Mouse (Mus musculus) embryonic facial prominence, embryonic 10.5 days (tissue): ENCODE measurements around the gene Nlgn2. TPM values are rescaled to one million over a fixed set of nuclear protein-coding genes. Genes with fewer than 3 reads are reported as not detected.
A peak's percentile ranks its signal among the peaks of the same experiment; 100 is the strongest.

Source experiments
- DNase-seq: peaks from one replicate; pipeline ENCODE4 v3.0.0-alpha.2; 2017; ENCODE audit warnings: low spot score
- H3K27ac ChIP-seq: fragments of 300-500 bp; sonication (generic); replicated peaks from 2 replicates; pipeline ENCODE4 v1.5.1; 2016; ENCODE audit warnings: mild to moderate bottlenecking
- H3K27me3 ChIP-seq: fragments of 300-500 bp; sonication (generic); replicated peaks from 2 replicates; pipeline ENCODE4 v1.6.1; 2016; ENCODE audit warnings: low read depth, mild to moderate bottlenecking; ENCODE audit not compliant: poor library complexity, severe bottlenecking
- H3K36me3 ChIP-seq: fragments of 300-500 bp; sonication (generic); replicated peaks from 2 replicates; pipeline ENCODE4 v1.6.1; 2016; ENCODE audit warnings: mild to moderate bottlenecking, moderate library complexity
- H3K4me1 ChIP-seq: fragments of 300-500 bp; sonication (generic); 2 replicates; pipeline ENCODE4 v1.6.1; 2016
- H3K4me3 ChIP-seq: fragments of 300-500 bp; sonication (generic); 2 replicates; pipeline ENCODE4 v1.5.1; 2016; ENCODE audit warnings: mild to moderate bottlenecking, moderate library complexity
- H3K9me3 ChIP-seq: fragments of 300-500 bp; sonication (generic); 2 replicates; pipeline ENCODE4 v1.6.1; 2016; ENCODE audit warnings: mild to moderate bottlenecking
- WGBS: fragments of 180-500 bp; shearing (Covaris S2); methylation state at CpG from one replicate; pipeline ENCODE4 v1.1.7; 2016; 5-methylcytosine and 5-hydroxymethylcytosine counted together
- polyA plus RNA-seq: library from polyadenylated mRNA; unstranded; fragments of >200 nt; fragmentation: Nextera tagmentation; extraction: Ambion mirVana; gene quantifications from 2 replicates; pipeline ENCODE4 v1.2.1, GENCODE M21; 2016

Nlgn2 gene
- polyA plus RNA-seq, 1 experiment from 2014 or later: 5.4 TPM

DNA sequence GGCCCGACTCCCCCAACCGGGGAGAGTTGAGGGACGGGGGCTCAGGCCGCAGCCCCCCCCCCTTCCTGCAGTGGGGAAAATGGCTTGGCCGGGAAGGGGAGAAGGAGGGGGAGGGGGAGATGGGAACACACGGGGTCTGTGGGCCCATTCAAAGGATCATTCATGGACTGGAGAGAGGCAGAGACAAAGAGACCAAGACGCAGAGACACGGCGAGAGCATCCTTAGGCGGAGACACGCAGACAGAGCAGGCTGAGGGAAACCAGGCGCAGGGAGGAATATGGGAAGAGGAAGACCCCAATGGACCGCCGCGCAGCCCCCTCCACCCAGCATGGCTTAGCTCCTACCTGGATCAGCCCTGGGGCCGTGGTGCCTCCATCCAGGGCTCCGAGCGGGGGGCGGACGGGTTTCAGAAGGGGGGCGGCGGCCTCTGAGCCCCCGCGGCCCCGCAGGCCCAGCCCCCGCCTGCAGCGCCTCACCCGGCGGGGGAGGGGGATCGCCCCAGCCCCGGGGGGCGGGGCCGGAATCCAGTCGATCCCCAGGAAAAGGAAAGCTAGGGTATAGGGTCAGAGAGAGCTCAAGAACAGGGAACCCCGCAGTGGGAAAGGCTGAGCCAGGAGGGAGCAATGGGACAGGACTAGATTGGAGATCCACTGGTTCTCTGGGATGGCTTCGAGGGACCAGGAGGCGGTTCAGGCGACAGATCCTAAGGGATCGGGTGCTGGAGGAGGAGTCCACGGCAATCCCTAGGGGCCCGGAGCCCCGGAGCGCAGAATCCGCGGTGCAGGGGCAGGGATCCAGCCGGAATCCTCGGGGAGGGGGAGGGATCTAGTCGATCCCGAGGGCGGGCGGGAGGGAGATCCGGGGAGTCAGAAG, 644 bp downstream of the Nlgn2 start:
- Histone ChIP-seq H3K9me3 (no peaks in the 10 kb centered on the region), H3K4me1 (peaks cover 58% of the 10 kb centered on the region), H3K27me3 (peaks cover 49% of the 10 kb centered on the region), H3K27ac (peak overlapping the region; percentile 90), H3K36me3 (peaks cover 21% of the 10 kb centered on the region), H3K4me3 (peak overlapping the region; percentile 88)
- DNase-seq: peak; percentile 73
- 1% methylated on average over 51 of the region's 52 CpGs for WGBS

DNA sequence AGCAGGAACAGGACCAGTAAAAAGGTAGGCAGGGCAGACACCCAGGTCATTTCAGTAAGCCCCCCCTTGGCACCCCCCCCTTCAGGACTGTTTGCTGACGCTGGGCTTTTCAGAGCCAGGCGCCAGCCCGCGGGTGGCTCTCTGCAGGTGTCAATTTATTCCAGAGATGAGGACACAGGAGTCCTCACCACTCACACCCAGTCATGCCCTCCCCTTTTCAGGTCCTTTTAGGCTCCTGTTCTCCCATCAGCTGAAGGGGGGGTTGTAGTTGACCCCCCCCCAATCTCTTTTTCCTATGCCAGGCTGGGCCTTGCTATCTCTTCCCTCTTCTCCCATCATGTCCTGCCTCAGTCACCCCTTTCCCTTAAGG, 1.6 kb downstream of the Nlgn2 start:
- 4% methylated on average over 4 of the region's 4 CpGs for WGBS
- H3K27me3 ChIP-seq: peaks cover 49% of the 10 kb centered on the region
- no peak for DNase-seq
- H3K27ac ChIP-seq: peak overlapping the region; percentile 90
- H3K4me3 ChIP-seq: peak overlapping the region; percentile 88
- H3K9me3 ChIP-seq: no peaks in the 10 kb centered on the region
- H3K36me3 ChIP-seq: peaks cover 31% of the 10 kb centered on the region
- peaks cover 62% of the 10 kb centered on the region for H3K4me1 ChIP-seq

DNA sequence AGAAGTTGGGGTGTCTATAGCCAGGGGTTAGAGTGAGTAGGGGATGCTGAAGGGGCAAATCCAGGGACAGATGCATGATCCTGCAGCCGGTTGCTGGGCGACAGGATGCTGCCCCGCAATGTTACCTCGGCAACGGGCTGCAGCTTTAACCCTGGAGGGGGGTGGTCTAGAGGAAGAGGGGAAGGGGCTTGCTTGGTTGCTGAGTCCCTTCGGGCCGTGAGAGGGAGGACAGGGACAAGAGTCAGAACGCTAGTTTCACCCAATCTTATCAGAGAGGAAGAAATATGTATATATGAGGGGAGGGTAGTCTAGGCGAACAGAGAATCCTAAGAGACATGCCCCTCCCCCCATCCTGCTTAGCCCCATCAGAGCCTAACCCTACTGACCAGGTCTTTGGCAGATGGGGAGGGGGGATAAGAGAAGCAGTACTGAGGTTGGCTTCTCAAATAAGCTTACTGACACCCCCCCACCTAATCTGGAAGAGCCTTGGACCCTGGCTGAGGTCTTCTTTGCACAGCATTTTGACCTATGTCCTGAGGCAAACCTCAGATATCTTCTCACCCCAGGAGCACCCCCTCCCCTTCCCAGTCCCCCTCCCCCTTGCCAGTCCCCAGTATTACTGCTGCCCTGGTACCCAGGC, 2.1 kb downstream of the Nlgn2 start:
- Histone ChIP-seq H3K27ac (peak overlapping the region; percentile 90; the same call in 1 of the 2 replicates), H3K4me1 (peaks cover 64% of the 10 kb centered on the region), H3K27me3 (peaks cover 49% of the 10 kb centered on the region), H3K4me3 (peak overlapping the region; percentile 88), H3K9me3 (no peaks in the 10 kb centered on the region), H3K36me3 (peaks cover 34% of the 10 kb centered on the region)
- 5% methylated on average over 9 of the region's 9 CpGs for WGBS
- peak; percentile 66 for DNase-seq

DNA sequence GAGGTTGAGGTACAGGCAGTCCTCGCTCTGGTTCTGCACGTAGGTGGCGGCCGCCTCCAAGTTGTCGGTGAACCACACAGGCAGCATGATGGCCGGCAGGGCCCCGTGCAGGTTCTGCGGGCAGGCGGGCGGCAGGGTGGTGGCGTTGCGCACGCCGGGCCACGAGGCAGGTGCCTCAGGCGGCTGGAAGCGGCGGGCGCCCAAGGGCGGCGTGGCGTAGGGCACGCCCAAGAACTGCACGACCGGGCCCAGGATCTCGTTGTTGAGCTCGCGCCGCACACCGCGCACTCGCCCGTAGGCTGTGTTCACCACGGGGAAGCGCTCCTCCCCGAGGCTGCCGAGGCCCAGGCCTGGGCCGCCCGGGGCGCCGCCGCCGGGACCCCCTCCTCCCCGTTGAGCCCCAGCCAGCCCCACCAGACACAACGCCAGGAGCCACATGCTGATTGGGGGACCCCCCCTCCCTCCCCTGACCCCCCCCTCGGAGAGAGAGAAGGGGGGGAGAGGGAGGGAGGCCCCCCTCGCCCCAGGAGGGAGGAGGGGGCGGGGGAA, 3.5 kb downstream of the Nlgn2 start:
- Histone ChIP-seq H3K27ac (peak overlapping the region; percentile 79), H3K9me3 (no peaks in the 10 kb centered on the region), H3K27me3 (peaks cover 49% of the 10 kb centered on the region), H3K4me3 (peak overlapping the region; percentile 88), H3K4me1 (peaks cover 64% of the 10 kb centered on the region), H3K36me3 (peaks cover 42% of the 10 kb centered on the region)
- WGBS: 8% methylated on average over 48 of the region's 48 CpGs
- peak; percentile 66 for DNase-seq

DNA sequence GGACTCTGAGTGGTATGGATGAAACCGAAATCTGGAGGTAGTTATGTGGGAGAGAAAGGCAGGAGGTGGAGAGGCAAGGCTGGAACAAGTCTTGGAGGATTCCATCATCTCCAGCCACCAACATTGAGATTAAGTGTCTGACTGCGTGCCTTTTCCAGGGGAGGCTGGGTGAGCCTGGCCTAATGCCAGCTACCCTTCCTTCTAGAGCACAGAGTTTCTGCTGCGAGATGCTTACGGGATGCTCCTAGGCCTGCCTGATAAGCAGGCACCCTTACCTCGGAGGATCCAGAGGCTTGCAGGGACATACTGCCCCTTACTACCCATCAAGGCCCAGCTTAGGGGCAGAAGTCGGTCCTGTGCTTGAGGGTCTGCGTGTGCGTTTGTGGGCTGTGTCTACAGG, 4.0 kb downstream of the Nlgn2 start:
- no peak for DNase-seq
- peaks cover 47% of the 10 kb centered on the region for H3K36me3 ChIP-seq
- no peaks in the 10 kb centered on the region for H3K9me3 ChIP-seq
- H3K27me3 ChIP-seq: peaks cover 49% of the 10 kb centered on the region
- peaks cover 64% of the 10 kb centered on the region for H3K4me1 ChIP-seq
- H3K4me3 ChIP-seq: peak overlapping the region; percentile 88
- peak overlapping the region; percentile 79 for H3K27ac ChIP-seq
- WGBS: 58% methylated on average over 8 of the region's 8 CpGs

DNA sequence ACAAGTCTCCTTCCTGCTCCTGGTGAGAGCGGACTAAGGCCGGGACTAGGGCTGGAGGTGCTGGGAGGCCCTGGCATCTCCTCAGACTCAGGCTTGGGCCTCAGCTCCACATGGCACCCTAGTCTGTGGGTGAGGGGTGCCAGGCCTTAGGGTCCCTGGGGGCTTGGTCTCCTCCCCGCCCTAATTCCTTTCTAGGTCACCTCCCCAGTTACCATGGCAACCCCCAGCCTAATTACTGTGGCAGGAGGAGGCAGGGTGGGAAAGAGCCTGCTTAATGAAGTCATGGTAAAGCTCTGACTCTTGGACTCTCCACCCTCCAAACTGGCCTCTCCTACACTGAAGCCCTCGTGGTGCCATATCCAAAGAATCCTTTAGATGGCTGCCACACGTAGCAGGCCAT, 8.8 kb downstream of the Nlgn2 start:
- peaks cover 7% of the 10 kb centered on the region; the same call in 1 of the 2 replicates for H3K9me3 ChIP-seq
- WGBS: 72% methylated on average over 5 of the region's 5 CpGs
- H3K27me3 ChIP-seq: peaks cover 17% of the 10 kb centered on the region
- peaks cover 92% of the 10 kb centered on the region for H3K36me3 ChIP-seq
- no peak for DNase-seq
- H3K4me3 ChIP-seq: no peak overlapping the region
- peaks cover 26% of the 10 kb centered on the region for H3K4me1 ChIP-seq
- H3K27ac ChIP-seq: 0 out of 2 replicates have a peak overlapping the region, but pooled peaks have one; percentile 5

DNA sequence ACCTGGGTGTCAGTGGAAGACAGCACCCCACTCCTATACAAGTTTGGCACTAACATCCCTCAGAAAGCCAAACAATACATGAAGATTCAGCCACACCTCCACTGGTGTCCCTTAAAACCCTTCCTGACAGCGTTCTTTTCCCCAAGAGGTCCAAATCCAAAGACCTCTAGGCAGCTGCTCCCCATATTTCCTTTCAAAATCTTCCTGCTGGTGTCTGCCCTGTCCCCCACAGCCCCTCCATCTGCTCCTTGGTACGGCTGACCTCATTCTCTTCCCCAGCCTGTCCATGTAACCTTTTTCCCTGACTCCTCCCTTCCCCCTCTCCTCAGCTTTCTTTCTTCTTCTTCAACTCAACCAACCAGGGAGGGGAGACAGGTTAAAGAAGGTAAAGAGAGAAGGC, 14.1 kb downstream of the Nlgn2 start:
- H3K4me3 ChIP-seq: no peak overlapping the region
- no peak overlapping the region for H3K27ac ChIP-seq
- H3K4me1 ChIP-seq: peaks cover 9% of the 10 kb centered on the region; the same call in 1 of the 2 replicates
- H3K9me3 ChIP-seq: peaks cover 7% of the 10 kb centered on the region; the same call in 1 of the 2 replicates
- H3K27me3 ChIP-seq: no peaks in the 10 kb centered on the region
- WGBS: 75% methylated on average over 2 of the region's 2 CpGs
- H3K36me3 ChIP-seq: peaks cover 46% of the 10 kb centered on the region
- no peak for DNase-seq

DNA sequence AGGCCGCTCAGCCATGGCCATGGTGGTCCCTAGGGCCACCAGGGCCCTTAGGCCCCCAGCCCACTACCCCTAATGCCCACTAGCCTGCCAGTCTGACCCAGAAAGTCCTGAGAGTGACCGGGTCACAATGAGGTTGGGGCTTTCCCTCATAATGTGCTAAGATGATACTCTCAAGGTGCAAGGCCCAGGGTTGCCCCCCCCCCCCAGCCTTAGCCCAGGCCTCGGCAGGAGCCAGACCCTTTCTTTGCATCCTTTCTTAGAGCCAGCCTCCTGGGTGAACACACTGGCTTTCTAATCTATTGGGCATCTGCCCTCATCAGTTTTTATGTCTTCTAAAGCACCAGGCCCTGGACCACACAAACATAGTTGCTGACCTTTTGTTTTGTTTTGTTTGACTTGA, 15.5 kb downstream of the Nlgn2 start, which contains the start of gene Spem1:
Gene Spem1, minus strand, starts transcription at position 101 of the 400 bp plus-strand sequence.
- H3K9me3 ChIP-seq: peaks cover 13% of the 10 kb centered on the region; the same call in 1 of the 2 replicates
- 85% methylated on average over 3 of the region's 3 CpGs for WGBS
- no peak within 1 kb of the TSS for H3K27ac ChIP-seq
- H3K27me3 ChIP-seq: no peaks in the 10 kb centered on the region
- no peak within 1 kb of the TSS for H3K4me3 ChIP-seq
- peaks cover 9% of the 10 kb centered on the region; the same call in 1 of the 2 replicates for H3K4me1 ChIP-seq
- peaks cover 32% of the 10 kb centered on the region for H3K36me3 ChIP-seq
- no peak for DNase-seq

DNA sequence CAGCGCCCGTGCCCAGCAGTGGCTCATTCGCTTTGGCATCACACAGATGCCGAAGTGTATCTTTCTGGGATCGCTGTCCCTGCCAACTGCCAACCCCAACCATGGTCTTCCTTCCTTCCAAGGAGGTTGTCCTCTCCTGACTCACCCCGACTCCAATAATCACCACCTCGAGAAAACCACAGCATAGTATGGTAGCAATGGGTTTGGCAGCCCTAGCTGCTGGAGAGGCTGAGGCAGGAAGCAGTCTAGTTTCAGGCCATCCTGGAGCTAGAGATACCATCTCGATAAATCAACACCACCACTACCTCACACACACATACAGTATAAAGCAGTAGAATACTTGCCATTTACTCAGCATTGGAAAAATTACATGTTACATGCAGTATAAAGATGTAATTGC, 18.7 kb downstream of the Nlgn2 start:
- DNase-seq: no peak
- peaks cover under 1% of the 10 kb centered on the region for H3K36me3 ChIP-seq
- peaks cover 4% of the 10 kb centered on the region; the same call in 1 of the 2 replicates for H3K4me1 ChIP-seq
- H3K4me3 ChIP-seq: no peak overlapping the region
- 91% methylated on average over 8 of the region's 8 CpGs for WGBS
- peaks cover 15% of the 10 kb centered on the region; the same call in 1 of the 2 replicates for H3K9me3 ChIP-seq
- H3K27me3 ChIP-seq: no peaks in the 10 kb centered on the region; the same call in 1 of the 2 replicates
- H3K27ac ChIP-seq: no peak overlapping the region

DNA sequence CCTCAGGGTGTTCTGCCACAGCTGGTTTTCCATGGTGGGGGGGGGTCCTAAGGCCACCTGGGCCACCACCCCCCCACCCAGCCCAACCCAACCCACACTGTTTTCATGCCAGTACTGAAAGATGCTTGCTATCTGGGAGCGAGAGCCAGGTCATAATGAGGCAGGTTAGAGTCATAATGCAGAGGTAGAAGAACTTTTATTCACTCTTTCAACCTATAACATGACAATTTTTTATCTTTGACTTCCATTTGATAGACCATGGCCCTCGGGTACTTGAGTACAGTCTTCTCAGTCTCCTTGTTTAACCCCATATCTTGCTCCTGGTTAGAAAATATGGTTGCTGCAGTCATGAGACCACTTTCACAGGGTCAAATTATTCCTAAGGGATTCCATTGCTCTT, 19.2 kb downstream of the Nlgn2 start, which contains the start of gene Spem2:
Gene Spem2, minus strand, starts transcription at position 101 of the 400 bp plus-strand sequence.
- WGBS: 80% methylated on average over 2 of the region's 2 CpGs

DNA sequence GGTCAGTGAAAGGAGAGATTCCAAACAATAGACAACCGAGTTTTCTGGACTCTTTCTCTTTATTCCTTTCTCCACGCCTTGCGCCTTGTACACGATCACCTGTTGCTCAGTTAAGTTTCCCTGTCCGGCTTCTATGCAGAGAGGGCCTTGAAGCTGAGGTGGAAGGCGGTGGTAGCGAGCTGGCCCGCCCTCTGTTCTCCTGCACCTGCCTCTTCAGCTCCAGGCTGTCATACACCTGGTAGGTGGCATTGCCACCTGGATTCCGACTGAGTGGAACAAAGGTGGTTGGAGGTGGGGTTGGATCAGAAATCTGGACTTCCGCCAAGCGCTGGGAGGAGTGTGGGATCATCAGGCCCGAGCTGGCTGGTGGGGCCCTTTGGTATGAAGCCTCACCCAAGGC, 21.1 kb downstream of the Nlgn2 start:
- Histone ChIP-seq H3K27ac (no peak overlapping the region), H3K4me3 (no peak overlapping the region), H3K36me3 (no peaks in the 10 kb centered on the region), H3K4me1 (no peaks in the 10 kb centered on the region), H3K9me3 (peaks cover 15% of the 10 kb centered on the region; the same call in 1 of the 2 replicates), H3K27me3 (no peaks in the 10 kb centered on the region; the same call in 1 of the 2 replicates)
- WGBS: 92% methylated on average over 12 of the region's 12 CpGs
- no peak for DNase-seq

More for the DNA sequence above, 19.2 kb downstream of the Nlgn2 start, which contains the start of gene Spem2:
- Histone ChIP-seq H3K9me3 (peaks cover 15% of the 10 kb centered on the region; the same call in 1 of the 2 replicates), H3K27ac (no peak within 1 kb of the TSS), H3K4me3 (no peak within 1 kb of the TSS), H3K4me1 (no peaks in the 10 kb centered on the region), H3K27me3 (no peaks in the 10 kb centered on the region; the same call in 1 of the 2 replicates), H3K36me3 (no peaks in the 10 kb centered on the region)
- DNase-seq: no peak

DNA sequence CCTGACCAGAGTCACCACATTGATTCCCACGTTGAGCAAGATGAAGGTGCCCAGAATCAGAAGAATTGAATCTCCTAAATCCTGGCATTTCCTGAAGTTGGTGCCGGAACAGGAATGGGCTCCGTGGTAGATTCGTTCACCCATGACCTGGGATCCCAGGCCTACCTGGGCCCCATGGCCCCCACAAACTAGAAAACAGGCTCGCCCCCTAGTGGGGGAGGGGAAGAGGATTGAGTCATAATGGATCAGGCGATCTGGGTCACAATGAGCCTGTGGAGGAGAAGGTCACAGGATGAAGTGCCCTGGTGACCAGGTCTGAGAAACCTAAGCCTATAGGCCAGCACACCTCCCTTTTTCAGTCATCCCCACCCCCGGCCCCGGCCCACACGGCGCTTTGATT, 22.4 kb downstream of the Nlgn2 start, which contains the start of gene Gm39566:
Gene Gm39566, minus strand, starts transcription at position 144 of the 400 bp plus-strand sequence.
- Histone ChIP-seq H3K4me3 (no peak within 1 kb of the TSS), H3K9me3 (peaks cover 15% of the 10 kb centered on the region; the same call in 1 of the 2 replicates), H3K27ac (no peak within 1 kb of the TSS), H3K27me3 (no peaks in the 10 kb centered on the region; the same call in 1 of the 2 replicates), H3K4me1 (no peaks in the 10 kb centered on the region), H3K36me3 (no peaks in the 10 kb centered on the region)
- no peak for DNase-seq
- WGBS: 62% methylated on average over 10 of the region's 10 CpGs
